Mouse (Mus musculus) E14TG2a.4 (cell line): Measurements from ENCODE around the gene Rab3gap2.

ENCODE experiments used
- CTCF ChIP-seq: conservative IDR thresholded peaks from 2 replicates; pipeline ENCODE4 v1.5.1; 2014; ENCODE audit warnings: low read length
- NANOG ChIP-seq: IDR thresholded peaks from 2 replicates; pipeline ENCODE4 v1.6.1; 2014; ENCODE audit warnings: borderline replicate concordance, low read length, mixed read lengths

DNA sequence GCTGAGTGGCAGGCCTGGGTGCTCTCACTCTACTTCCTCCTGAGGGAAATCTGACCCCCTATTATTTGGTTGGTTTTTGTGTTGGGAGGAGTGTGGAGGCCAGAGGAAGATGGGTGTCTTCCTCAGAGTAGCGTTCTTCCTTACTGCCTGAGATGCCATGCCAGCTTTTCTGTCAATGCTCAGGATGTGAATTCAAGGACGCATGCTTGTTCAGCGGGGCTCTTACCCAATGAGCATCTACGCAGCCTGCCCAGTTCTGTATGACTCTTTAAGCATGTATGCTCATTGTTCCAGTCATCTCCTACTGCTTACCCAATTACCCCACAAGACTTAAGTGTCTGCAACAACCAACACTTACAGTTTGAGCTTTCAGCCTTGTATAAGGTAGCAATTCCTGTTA lies 76.7 kb downstream of the Rab3gap2 start:
- TF ChIP-seq CTCF (no peak), NANOG (no peak)
